Mouse (Mus musculus): Measurements from ENCODE around the gene Foxk1. TPM values are rescaled to one million over a fixed set of nuclear protein-coding genes. Genes with fewer than 3 reads are reported as not detected.

Gene Foxk1
- 5.4 and 5.9 TPM in 2 replicates for polyA plus RNA-seq (2014; fragmentation: Nextera tagmentation; extraction: Ambion mirVana)

DNA sequence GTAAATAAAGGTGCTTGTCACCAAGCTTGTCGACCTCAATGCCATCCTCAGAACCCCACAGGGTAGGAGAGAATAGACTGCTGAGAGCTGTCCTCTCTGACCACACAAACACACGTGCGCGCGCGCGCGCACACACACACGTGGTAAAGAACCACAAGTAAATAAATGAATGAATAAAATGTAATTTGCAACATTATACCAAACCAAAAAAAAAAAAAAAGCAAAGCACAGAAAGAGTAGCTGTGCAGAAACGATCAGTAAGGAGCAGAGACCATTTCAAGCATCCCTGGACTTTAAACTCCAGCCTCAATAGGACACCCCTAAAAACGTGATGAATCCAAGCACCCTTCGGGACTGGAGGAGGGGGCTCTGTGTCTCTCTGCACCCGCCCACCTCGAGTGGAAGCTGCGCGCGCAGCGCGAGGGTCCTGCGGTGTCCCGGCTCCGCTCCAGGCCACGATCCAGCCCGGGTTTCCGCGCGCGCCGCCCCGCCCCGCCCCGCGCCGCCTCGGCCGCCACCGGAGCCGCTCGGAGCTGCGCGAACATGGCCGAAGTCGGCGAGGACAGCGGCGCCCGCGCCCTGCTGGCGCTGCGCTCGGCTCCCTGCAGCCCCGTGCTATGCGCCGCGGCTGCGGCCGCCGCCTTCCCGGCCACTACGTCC lies at the start of gene Foxk1:
Gene Foxk1 (plus strand): TSS at position 517 of the 660 bp plus-strand sequence.
- DNase-seq (ENCODE audit: low spot score): peak; percentile 97
- Histone ChIP-seq H3K27me3 (ENCODE audit: control insufficient read depth, insufficient read depth, low read length) (no peaks in the 10 kb centered on the region), H3K4me3 (replicated peaks; ENCODE audit: low read length) (peak within 1 kb of the TSS; percentile 79), H3K4me2 (replicated peaks) (peak within 1 kb of the TSS; percentile 65), H3K27ac (peak within 1 kb of the TSS; percentile 83), H3K9ac (peak within 1 kb of the TSS; percentile 83), H3K9me3 (ENCODE audit: control insufficient read depth, low read length) (no peaks in the 10 kb centered on the region), H3K36me3 (replicated peaks; ENCODE audit: control insufficient read depth, insufficient read depth) (0 out of 2 replicates have a peak, but pooled peaks cover 3% of the 10 kb centered on the region), H3K4me1 (replicated peaks; ENCODE audit: control insufficient read depth, insufficient read depth, low read length) (peaks cover 37% of the 10 kb centered on the region)
- 1% methylated on average over 45 of the region's 60 CpGs for WGBS
- peak; percentile 91 for ATAC-seq (ENCODE audit: low FRiP score)

DNA sequence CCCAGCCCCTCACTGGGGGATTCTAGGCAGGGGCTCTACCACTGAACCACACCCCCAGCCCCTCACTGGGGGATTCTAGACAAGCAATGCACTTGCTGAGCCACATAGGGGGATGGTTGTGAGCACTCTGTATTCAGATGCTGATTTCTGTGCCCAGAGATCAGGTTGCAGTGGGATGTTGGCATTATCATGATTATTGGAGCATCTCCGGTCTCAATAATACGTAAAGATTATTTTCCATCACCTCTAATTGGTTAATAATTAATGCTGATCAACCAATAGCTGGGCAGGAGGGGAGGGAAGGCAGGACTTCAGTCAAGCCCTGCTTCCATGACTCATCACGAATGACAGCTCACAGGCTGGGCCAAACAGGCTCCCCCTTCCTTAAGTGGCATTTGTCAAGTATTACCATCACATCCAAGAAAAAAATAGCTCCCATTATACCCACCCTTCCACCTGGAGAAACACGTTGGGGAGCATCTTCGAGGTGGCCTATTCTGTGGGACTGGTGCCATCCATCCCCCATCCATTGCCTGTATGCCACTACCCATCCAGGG lies 48.9 kb upstream of the Foxk1 start:
- no peak for DNase-seq (ENCODE audit: low spot score)
- H3K4me1 ChIP-seq (replicated peaks; ENCODE audit: control insufficient read depth, insufficient read depth, low read length): no peaks in the 10 kb centered on the region

DNA sequence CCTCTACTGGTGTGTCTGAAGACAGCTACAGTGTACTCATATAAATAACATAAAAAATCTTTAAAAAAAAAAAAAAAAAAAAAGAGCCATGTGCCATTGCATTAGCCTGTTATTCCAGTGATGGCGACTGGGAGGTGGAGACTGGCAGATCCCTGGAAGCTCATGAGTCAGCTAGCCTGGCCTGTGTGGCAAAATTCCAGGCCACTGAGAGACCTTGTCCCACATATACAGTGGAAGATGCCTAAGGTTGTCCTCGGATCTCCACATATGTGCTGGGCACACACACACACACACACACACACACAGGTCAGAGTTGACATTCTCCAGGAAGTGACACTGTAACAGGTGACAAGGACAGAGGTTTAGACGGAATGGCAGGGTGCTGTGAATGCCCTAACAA lies 46.2 kb upstream of the Foxk1 start:
- ATAC-seq (ENCODE audit: low FRiP score) (no peak), DNase-seq (ENCODE audit: low spot score) (no peak)
- Histone ChIP-seq H3K4me3 (replicated peaks; ENCODE audit: low read length) (no peak overlapping the region), H3K9ac (no peak overlapping the region), H3K36me3 (replicated peaks; ENCODE audit: control insufficient read depth, insufficient read depth) (no peaks in the 10 kb centered on the region), H3K27ac (no peak overlapping the region), H3K27me3 (ENCODE audit: control insufficient read depth, insufficient read depth, low read length) (no peaks in the 10 kb centered on the region), H3K9me3 (ENCODE audit: control insufficient read depth, low read length) (no peaks in the 10 kb centered on the region), H3K4me2 (replicated peaks) (no peak overlapping the region), H3K4me1 (replicated peaks; ENCODE audit: control insufficient read depth, insufficient read depth, low read length) (no peaks in the 10 kb centered on the region)
- 89% methylated on average over 3 of the region's 3 CpGs for WGBS

More for the DNA sequence above, 48.9 kb upstream of the Foxk1 start:
- no peak for ATAC-seq (ENCODE audit: low FRiP score)
- 87% methylated on average over 5 of the region's 5 CpGs for WGBS
- no peak overlapping the region for H3K4me2 ChIP-seq (replicated peaks)
- no peak overlapping the region for H3K27ac ChIP-seq
- no peaks in the 10 kb centered on the region for H3K36me3 ChIP-seq (replicated peaks; ENCODE audit: control insufficient read depth, insufficient read depth)
- H3K4me3 ChIP-seq (replicated peaks; ENCODE audit: low read length): no peak overlapping the region
- 0 out of 2 replicates have a peak, but pooled peaks cover 4% of the 10 kb centered on the region for H3K9me3 ChIP-seq (ENCODE audit: control insufficient read depth, low read length)
- no peak overlapping the region for H3K9ac ChIP-seq
- H3K27me3 ChIP-seq (ENCODE audit: control insufficient read depth, insufficient read depth, low read length): no peaks in the 10 kb centered on the region

DNA sequence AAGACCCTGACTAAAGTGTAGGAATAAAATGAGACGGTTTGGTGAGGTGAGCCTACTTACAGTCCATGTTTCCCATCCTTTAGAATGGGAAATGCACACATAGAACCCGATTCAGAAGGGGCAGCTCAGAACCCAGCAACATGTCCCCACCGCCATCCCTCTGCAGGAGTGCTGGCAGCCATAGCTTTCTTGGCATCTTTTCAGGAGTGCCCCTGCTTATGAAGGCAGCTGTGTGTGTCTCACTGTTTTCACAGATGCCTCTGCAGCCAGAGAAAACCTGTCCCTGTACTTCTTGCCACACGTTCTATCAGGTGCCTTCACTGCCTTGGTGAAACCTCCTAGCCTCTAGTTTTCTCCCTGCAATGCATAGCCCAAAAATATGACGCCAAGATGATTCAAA lies 40.1 kb upstream of the Foxk1 start:
- DNase-seq (ENCODE audit: low spot score) (no peak), ATAC-seq (ENCODE audit: low FRiP score) (no peak)
- H3K4me2 ChIP-seq (replicated peaks): no peak overlapping the region
- no peaks in the 10 kb centered on the region for H3K36me3 ChIP-seq (replicated peaks; ENCODE audit: control insufficient read depth, insufficient read depth)
- WGBS: 55% methylated on average over 5 of the region's 5 CpGs
- H3K27me3 ChIP-seq (ENCODE audit: control insufficient read depth, insufficient read depth, low read length): no peaks in the 10 kb centered on the region
- no peak overlapping the region for H3K4me3 ChIP-seq (replicated peaks; ENCODE audit: low read length)
- H3K27ac ChIP-seq: no peak overlapping the region
- 0 out of 2 replicates have a peak overlapping the region, but pooled peaks have one; percentile 11 for H3K9ac ChIP-seq
- H3K4me1 ChIP-seq (replicated peaks; ENCODE audit: control insufficient read depth, insufficient read depth, low read length): 0 out of 2 replicates have a peak, but pooled peaks cover under 1% of the 10 kb centered on the region
- no peaks in the 10 kb centered on the region for H3K9me3 ChIP-seq (ENCODE audit: control insufficient read depth, low read length)

DNA sequence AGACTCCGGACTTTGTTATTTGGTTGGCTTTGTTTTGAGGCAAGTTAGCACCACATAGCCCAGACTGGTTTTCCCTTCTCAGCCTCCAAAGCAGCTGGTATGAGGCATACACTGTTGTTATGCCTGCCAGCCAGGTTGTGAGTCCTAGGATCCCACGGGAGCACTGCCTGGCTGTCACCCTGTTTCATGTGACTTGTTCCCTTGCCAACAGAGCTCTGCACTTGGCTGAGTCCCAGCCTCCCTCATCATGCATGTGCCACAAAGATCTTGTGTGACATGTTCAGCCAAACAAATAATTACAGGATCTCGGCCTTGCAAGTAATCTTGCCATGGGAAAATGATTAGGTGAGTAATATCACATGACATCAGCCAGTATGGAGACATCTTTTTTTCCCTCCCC lies 38.4 kb upstream of the Foxk1 start:
- no peaks in the 10 kb centered on the region for H3K27me3 ChIP-seq (ENCODE audit: control insufficient read depth, insufficient read depth, low read length)
- H3K4me3 ChIP-seq (replicated peaks; ENCODE audit: low read length): no peak overlapping the region
- no peaks in the 10 kb centered on the region for H3K9me3 ChIP-seq (ENCODE audit: control insufficient read depth, low read length)
- no peaks in the 10 kb centered on the region for H3K36me3 ChIP-seq (replicated peaks; ENCODE audit: control insufficient read depth, insufficient read depth)
- H3K9ac ChIP-seq: no peak overlapping the region
- no peak overlapping the region for H3K27ac ChIP-seq
- ATAC-seq (ENCODE audit: low FRiP score): no peak
- H3K4me2 ChIP-seq (replicated peaks): no peak overlapping the region
- WGBS: 66% methylated on average over 3 of the region's 3 CpGs
- peaks cover 8% of the 10 kb centered on the region; the same call in 1 of the 2 replicates for H3K4me1 ChIP-seq (replicated peaks; ENCODE audit: control insufficient read depth, insufficient read depth, low read length)
- peak; percentile 55 for DNase-seq (ENCODE audit: low spot score)

DNA sequence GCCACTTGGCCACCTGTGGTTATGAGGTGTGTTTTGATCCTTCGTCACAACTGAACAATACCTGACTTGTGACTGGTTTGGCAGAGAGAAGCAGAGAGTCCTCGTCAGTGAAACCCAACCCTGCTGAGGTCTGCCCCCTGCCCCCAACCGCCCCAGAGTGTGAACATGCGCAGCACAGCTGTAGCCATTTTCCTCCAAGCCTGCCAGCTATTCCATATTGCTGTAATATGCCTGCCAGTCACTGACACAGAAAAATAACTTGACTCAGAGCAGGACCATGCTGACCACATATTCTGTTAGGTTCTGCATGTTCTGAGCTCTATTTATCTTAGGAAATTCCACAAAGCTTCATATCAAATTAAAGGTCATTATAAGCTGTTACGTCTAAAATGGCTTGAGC lies 37.2 kb upstream of the Foxk1 start:
- Histone ChIP-seq H3K4me2 (replicated peaks) (no peak overlapping the region), H3K4me3 (replicated peaks; ENCODE audit: low read length) (no peak overlapping the region), H3K27me3 (ENCODE audit: control insufficient read depth, insufficient read depth, low read length) (no peaks in the 10 kb centered on the region), H3K4me1 (replicated peaks; ENCODE audit: control insufficient read depth, insufficient read depth, low read length) (peaks cover 18% of the 10 kb centered on the region; the same call in 1 of the 2 replicates), H3K36me3 (replicated peaks; ENCODE audit: control insufficient read depth, insufficient read depth) (no peaks in the 10 kb centered on the region), H3K9me3 (ENCODE audit: control insufficient read depth, low read length) (no peaks in the 10 kb centered on the region), H3K27ac (no peak overlapping the region), H3K9ac (no peak overlapping the region)
- no peak for DNase-seq (ENCODE audit: low spot score)
- ATAC-seq (ENCODE audit: low FRiP score): no peak
- 58% methylated on average over 5 of the region's 5 CpGs for WGBS

DNA sequence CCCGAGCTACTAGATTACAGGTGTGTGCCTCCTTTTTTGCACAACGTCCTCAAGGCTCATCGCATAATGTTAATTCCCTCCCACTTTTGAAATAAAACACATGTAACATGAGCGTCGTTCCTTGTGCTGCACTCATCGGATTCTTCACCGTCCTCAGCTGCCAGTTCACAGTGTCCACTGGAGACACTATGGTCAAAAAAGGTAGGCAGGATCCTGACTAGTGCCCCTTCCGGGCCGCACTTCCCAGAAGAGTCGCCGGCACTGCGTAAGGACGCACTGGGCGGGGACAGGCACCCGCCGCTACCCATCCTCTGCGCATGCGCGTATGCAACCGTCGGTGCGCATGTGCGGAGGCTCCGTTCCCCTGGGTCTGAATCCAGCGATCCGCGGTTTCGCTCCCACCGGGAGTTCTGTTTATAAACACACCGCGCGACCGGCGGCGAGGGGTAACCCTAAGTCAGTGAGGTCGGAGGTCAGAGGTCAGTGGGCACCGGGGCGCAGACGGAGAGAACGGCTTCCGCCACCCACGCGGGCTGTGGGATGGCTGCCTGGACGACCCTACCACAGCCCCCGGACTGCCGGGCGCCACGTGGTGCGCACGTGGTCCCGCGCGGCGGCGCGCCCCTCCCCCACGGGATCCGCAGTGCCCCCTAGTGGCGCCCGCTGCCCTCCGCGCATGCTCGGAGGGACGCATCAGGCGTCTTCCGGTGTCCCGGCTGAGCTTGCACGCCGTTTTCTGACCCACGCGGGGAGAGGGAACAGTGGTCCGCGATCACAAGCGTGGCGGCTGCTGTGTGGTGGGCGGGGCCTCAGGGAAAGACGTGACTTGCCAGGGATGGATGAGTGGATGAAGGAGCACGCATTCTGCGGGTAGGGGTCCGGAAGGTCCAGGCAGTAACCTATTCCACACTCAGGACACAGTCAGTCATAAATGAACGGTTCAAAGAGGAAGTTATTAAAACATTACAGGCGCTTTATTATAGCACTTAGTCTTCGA lies 33.9 kb upstream of the Foxk1 start:
- H3K9me3 ChIP-seq (ENCODE audit: control insufficient read depth, low read length): no peaks in the 10 kb centered on the region
- H3K27me3 ChIP-seq (ENCODE audit: control insufficient read depth, insufficient read depth, low read length): no peaks in the 10 kb centered on the region

DNA sequence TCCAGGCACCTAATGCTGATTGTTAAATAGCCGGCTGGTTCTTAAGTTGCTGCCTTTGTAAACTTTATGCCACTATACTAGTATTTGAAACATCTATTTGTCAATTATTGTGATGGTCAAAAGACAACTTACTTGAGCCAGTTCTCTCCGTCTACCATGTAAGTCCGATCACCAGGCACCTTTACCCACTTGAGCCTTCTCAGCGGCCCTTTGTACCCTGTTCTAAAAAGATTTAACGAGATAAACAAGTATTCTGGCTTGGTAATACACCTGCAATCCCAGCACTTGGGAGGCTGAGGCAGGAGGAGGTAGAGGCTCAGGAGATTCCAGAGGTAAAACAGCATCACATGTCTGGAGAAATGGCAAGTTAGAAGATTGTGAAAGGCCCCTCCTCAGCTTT lies 33.2 kb upstream of the Foxk1 start:
- H3K27ac ChIP-seq: peak overlapping the region; percentile 76
- H3K9me3 ChIP-seq (ENCODE audit: control insufficient read depth, low read length): no peaks in the 10 kb centered on the region
- DNase-seq (ENCODE audit: low spot score) (no peak), ATAC-seq (ENCODE audit: low FRiP score) (no peak)
- H3K9ac ChIP-seq: peak overlapping the region; percentile 68
- H3K27me3 ChIP-seq (ENCODE audit: control insufficient read depth, insufficient read depth, low read length): no peaks in the 10 kb centered on the region
- no peaks in the 10 kb centered on the region for H3K36me3 ChIP-seq (replicated peaks; ENCODE audit: control insufficient read depth, insufficient read depth)
- H3K4me1 ChIP-seq (replicated peaks; ENCODE audit: control insufficient read depth, insufficient read depth, low read length): peaks cover 26% of the 10 kb centered on the region
- H3K4me3 ChIP-seq (replicated peaks; ENCODE audit: low read length): peak overlapping the region; percentile 61
- peak overlapping the region; percentile 68 for H3K4me2 ChIP-seq (replicated peaks)
- WGBS: 65% methylated on average over 5 of the region's 5 CpGs

More for the DNA sequence above, 33.9 kb upstream of the Foxk1 start:
- peak overlapping the region; percentile 76 for H3K27ac ChIP-seq
- H3K9ac ChIP-seq: peak overlapping the region; percentile 68
- H3K36me3 ChIP-seq (replicated peaks; ENCODE audit: control insufficient read depth, insufficient read depth): no peaks in the 10 kb centered on the region
- 1% methylated on average over 83 of the region's 83 CpGs for WGBS
- peak overlapping the region; percentile 61 for H3K4me3 ChIP-seq (replicated peaks; ENCODE audit: low read length)
- peak; percentile 100 for DNase-seq (ENCODE audit: low spot score)
- H3K4me2 ChIP-seq (replicated peaks): peak overlapping the region; percentile 68
- H3K4me1 ChIP-seq (replicated peaks; ENCODE audit: control insufficient read depth, insufficient read depth, low read length): peaks cover 24% of the 10 kb centered on the region
- ATAC-seq (ENCODE audit: low FRiP score): peak; percentile 90
